Mouse (Mus musculus) right cerebral cortex, adult 2 months (tissue): ENCODE data around the gene Cul4a.
"Not testable (repeated sequence)": the region's sequence is repeated elsewhere in the genome, so short reads cannot be mapped to it uniquely, and the experiment has no call there.

ENCODE experiments used
- DNase-seq, 2 experiments: peaks; one replicate each; pipeline ENCODE4 v3.0.0; 2021 to 2022; ENCODE audit warnings: low spot score in 2 of 2

Cul4a gene

DNA sequence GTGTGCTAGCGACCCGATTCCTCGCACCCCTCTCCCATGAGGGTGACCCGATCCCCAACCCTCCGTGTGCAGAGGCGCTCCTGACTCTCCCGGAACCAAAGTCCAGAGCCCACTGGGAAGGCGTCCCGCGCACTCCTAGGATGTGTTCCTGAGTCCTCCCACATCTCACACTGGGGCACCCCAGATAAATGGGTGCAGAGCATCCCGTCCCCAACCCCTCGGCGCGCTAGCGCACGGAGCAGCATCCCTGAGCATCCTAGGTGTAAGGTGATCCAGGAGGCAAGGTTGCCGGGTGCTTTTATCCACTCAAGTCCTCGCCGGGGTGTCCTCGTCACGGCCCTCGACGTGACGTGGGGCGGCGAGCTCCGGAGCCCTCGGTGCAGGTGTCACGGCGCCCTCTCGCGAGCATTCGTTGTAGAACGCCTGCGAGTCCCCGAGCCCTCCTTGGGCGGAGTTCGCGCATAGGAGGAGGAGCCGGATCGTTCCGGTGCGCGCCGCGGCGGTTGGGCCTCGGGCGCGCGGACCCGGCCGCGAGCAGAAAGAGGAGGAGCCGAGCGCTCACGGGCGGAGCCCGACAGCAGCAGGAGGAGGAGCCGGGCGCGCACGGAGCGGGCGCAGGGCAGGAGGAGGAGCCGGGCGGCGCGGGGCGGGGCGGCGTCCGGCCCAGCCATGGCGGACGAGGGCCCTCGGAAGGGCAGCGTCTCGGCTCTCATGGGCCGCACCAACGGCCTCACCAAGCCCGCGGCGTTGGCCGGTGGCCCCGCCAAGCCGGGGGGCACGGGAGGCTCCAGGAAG is at the start of gene Cul4a, which contains the start of gene Pcid2:
Gene Cul4a (plus strand): TSS at position 535 of the 795 bp plus-strand sequence.
Gene Pcid2 (minus strand): TSS at position 373 of the 795 bp plus-strand sequence.
- DNase-seq = peak; percentile 95 to 96

GRCm38 (mm10) chr8:13057351-13057750 is 48.1 kb upstream of the Cul4a start:
- no peak for DNase-seq

DNA sequence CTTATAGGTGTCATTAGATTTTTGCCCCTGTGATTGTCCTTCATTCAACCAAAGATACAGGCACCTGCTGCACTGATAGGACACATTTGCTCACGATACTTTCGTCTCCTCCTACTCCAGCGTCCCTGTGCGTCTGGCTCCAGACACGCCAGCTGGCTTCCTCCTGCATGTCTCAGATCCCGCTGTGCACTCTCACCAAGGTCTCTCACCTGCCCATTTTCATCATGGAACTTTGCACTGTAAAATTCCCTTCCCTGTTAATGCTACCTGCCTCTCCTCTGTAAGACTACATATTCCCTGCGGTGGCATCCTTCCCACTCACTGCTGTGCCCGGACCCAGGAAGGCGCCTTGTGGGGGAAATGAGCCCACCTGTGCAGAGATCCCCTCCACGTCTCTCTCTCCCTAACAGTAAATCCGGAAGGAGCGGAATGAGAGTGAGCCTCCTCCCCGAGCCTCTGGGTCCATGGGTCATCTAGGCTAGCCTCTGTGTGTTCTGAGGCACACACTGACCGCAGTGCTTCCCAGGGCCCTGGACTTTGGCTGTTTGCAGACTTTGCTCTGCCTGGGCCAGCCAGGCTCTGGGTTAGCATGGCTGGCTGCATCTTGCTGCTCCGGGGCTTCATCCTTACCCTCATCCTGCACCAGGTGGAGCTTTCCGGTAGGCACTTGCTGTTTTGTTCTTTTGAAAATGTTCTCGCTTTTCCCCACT is 44.8 kb upstream of the Cul4a start, which contains the start of gene Proz:
Gene Proz (plus strand): TSS at position 474 of the 710 bp plus-strand sequence.
- no peak for DNase-seq

DNA sequence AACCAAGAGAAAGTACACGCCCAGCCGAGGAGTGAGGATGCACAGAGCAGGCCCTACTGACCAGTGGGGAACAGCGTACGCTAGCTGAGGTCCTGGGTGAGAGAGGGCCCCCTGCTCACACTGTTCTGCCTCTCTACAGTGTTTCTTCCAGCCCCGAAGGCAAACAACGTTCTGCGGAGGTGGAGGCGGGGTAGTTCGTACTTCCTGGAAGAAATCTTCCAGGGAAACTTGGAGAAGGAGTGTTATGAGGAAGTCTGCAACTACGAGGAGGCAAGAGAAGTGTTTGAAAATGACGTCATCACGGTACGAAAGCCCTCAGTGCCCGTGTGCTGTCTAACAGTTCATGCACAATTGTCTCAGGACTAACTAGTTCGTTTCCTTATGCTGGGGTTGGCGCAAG is 42.3 kb upstream of the Cul4a start:
- DNase-seq = no peak

DNA sequence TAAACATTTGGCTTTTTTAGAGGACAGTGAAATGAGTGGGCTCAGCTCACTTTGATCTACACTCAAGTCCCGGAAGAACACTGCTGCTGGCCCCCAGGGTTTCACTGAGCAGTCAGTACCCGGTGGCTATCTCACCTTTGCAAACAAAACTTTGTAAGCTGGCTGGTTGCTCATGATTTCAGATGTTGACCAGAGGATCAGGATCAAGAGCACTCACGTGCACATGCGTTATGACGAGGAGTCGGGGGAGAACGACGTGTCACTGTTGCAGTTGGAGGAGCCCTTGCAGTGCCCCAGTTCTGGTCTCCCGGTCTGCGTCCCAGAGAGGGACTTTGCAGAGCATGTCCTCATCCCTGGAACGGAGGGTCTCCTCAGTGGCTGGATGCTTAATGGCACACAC is 32.2 kb upstream of the Cul4a start:
- DNase-seq = no peak

DNA sequence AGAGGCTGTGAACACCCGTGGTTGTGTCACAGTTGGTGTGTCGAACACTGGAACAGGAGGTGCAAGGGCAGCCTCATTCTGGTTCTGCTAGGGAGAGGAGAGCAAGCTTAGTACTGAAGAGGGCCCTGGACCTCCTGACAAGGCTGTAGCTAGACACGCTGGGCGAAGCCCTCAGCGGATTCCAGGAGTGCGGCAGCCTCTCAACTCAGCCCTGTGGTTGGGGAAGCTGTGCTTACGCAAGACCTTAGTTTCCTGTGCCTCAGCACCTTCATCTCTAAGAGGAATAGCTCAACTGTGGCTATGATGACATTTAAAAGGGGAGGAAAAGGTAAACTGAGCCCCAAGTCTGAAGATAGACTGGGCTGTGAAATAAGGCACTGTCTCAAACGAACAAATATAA is 30.4 kb upstream of the Cul4a start:
- DNase-seq = no peak

GRCm38 (mm10) chr8:13075579-13075978 is 29.8 kb upstream of the Cul4a start:
- not testable (repeated sequence) for DNase-seq

- DNase-seq = no peak
Observed at GRCm38 (mm10) chr8:13077542-13077941, 27.9 kb upstream of the Cul4a start.

GRCm38 (mm10) chr8:13104691-13105086 is 732 bp upstream of the Cul4a start:
- peak; percentile 89 to 94 for DNase-seq

DNA sequence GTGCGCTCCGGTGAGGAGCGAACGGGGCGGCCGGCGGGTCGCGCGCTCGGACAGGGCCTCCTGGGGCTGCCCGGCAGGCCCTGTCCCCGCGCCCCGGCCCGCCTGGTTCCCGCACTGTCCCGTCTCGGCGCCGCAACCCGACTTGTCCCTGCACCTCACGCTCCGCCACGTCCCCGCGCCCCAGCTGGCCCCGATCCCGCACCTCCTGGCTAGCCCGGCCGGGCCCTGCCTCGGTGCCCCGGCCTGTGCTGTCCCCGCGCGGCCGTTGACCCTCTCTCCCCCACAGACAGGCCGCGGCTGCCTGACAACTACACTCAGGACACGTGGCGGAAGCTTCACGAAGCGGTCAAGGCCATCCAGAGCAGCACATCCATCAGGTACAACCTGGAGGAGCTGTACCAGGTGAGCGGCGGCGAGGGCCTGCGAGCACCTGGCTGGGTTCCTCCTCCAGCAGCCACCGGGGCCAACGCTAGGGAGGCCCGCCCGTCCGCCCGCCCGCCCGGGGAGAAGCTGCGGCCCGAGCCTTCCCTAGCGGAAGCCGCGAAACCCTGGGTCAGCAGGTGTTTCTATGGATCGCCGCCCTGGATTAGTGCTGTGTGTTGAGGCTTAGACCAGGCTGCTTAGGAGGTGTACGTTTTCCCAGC is 609 bp downstream of the Cul4a start:
- DNase-seq = peak in 1 of 2 experiments; percentile 18

GRCm38 (mm10) chr8:13107990-13108638 is 2.7 kb downstream of the Cul4a start:
- DNase-seq = no peak

- no peak for DNase-seq
Observed at GRCm38 (mm10) chr8:13108967-13109366, 3.5 kb downstream of the Cul4a start.

- DNase-seq = no peak
Observed at GRCm38 (mm10) chr8:13109416-13109960, 4.1 kb downstream of the Cul4a start.

- DNase-seq = no peak
Observed at GRCm38 (mm10) chr8:13111917-13112316, 6.5 kb downstream of the Cul4a start.

DNA sequence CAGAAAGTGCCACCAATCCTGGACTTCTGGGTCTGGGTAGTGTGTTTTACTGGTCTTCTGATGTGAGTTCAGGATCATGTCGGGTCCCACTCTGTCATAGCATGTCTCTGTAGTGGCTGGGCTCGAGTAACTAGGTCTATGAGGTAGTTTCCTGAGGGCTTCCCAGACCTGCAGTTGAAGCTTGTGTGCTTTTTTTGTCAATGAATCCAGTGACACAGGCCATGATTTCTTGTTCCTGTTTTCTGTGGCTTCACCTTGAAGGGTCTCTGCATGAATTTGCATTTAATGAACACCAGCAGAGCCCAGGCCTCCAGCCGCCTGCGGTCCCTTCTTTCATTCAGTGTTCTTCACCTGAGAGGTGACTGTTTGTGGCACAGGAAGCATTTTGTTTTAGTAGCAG is 7.8 kb downstream of the Cul4a start:
- no peak for DNase-seq

GRCm38 (mm10) chr8:13117096-13117495 is 11.7 kb downstream of the Cul4a start:
- no peak for DNase-seq

GRCm38 (mm10) chr8:13118516-13118915 is 13.1 kb downstream of the Cul4a start:
- DNase-seq = no peak

DNA sequence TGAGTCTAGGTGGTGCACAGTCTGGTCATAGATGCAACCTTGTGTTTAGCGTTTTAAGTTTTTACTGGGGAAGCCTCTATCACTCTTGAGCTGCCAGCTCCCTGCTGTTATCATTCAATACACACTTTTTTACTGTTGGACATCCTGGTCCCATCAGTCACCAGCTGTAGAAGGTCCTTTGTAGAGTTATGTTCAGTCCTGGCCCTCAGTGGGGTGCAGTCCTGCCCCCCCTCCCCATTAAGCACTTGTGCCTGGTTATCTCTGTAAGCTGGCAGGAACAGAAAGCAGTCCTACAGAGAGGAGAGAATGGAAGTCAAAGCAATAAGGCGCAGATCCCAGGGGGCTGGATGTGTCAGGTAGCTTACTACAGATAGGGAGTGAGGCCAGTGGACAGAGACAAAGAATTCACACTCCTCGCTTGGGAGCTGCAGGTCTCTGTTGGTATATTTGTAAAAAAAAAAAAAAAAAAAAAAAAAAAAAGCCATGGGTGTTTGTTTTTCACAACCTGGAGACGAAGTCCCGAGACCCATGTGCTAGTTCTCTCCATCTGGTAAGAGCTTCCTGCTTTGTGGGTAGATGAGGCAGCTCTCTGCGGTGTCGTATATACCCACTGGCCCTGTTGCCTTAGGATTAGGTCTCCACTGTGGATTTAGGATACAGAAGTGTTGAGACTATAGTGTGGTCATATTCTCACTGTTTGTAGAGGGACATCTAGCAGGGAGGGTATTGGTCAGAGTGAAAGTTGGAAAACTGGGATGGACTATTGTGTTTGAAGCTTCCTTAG is 15.7 kb downstream of the Cul4a start:
- no peak for DNase-seq

DNA sequence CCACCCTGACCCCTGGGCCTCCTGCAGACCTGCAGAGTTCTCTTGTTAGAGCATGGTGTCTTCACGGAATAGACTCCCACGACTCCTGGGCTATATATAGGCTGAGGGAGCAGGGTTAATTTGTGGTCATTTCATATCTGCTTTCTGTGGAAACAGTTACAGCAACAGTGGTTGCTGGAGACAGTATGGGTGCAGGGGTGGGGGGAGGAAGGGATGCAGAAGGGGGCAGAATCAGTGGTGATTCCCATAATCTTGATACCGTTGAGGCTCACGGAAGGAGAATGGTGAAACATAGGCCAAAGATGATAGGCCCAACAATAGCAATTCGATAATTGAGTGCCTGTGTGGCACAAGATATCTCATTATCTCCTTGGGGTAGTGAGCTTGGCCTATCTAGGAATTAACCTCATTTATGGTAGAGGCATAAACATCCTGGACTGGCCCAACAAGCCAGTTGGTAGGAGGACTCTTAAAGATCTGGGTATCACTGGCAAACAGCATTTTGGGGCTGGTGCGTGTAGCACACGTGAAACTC is 17.5 kb downstream of the Cul4a start:
- DNase-seq = no peak

DNA sequence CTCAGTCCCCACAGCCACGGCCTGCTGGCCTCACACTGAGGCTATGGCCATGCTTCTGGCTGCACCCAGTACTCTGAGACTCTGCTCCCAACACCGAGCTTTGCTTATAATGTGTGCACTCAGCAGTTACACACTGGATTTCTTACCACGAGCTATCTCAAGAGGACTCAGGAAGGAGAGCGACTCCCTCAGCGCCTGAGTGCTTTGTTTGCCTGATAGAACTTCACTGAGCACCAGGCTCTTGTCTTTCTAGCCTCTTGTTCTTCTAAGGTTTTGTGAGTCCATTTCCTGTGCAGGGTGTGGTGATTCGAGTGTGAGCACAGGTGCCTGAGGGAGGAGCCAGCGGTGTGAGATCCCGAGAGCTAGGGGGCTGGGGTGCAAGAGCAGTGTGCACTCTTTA is 19.5 kb downstream of the Cul4a start:
- no peak for DNase-seq

- DNase-seq = peak; percentile 66 to 68
Observed at GRCm38 (mm10) chr8:13132220-13132619, 26.8 kb downstream of the Cul4a start.
